Mouse (Mus musculus) midbrain, embryonic 15.5 days (tissue): ENCODE data around the gene Churc1. TPM values are rescaled to one million over a fixed set of nuclear protein-coding genes. Genes with fewer than 3 reads are reported as not detected.

ENCODE experiments used
- ATAC-seq: fragments of 200-750 bp; cut with Nextera tagmentation; replicated peaks from 2 replicates; pipeline ENCODE4 v1.8.0; 2017; ENCODE audit warnings: moderate TSS enrichment
- H3K27ac ChIP-seq: fragments of 300-500 bp; sonication (generic); 2 replicates; pipeline ENCODE4 v1.5.1; 2015; ENCODE audit warnings: mild to moderate bottlenecking, inconsistent platforms
- H3K27me3 ChIP-seq: fragments of 300-500 bp; sonication (generic); replicated peaks from 2 replicates; pipeline ENCODE4 v1.6.1; 2015; ENCODE audit warnings: inconsistent platforms
- H3K36me3 ChIP-seq: fragments of 300-500 bp; sonication (generic); replicated peaks from 2 replicates; pipeline ENCODE4 v1.6.1; 2015; ENCODE audit warnings: inconsistent platforms
- H3K4me1 ChIP-seq: fragments of 300-500 bp; sonication (generic); 2 replicates; pipeline ENCODE4 v1.6.1; 2015; ENCODE audit warnings: inconsistent platforms
- H3K4me2 ChIP-seq: fragments of 300-500 bp; sonication (generic); 2 replicates; pipeline ENCODE4 v1.6.1; 2015; ENCODE audit warnings: inconsistent platforms, mild to moderate bottlenecking, moderate library complexity
- H3K4me3 ChIP-seq: fragments of 300-500 bp; sonication (generic); 2 replicates; pipeline ENCODE4 v1.5.1; 2015; ENCODE audit warnings: mild to moderate bottlenecking, inconsistent platforms
- H3K9ac ChIP-seq: fragments of 300-500 bp; sonication (generic); 2 replicates; pipeline ENCODE4 v1.6.1; 2015; ENCODE audit warnings: mild to moderate bottlenecking, inconsistent platforms
- H3K9me3 ChIP-seq: fragments of 300-500 bp; sonication (generic); 2 replicates; pipeline ENCODE4 v1.6.1; 2016; ENCODE audit warnings: inconsistent platforms
- WGBS: fragments of 180-500 bp; shearing (Covaris S2); methylation state at CpG from one replicate; pipeline ENCODE4 v1.1.7; 2015; ENCODE audit warnings: mixed read lengths; 5-methylcytosine and 5-hydroxymethylcytosine counted together
- polyA plus RNA-seq: library from polyadenylated mRNA; unstranded; fragments of >200 nt; fragmentation: Nextera tagmentation; extraction: Ambion mirVana; gene quantifications from 2 replicates; pipeline ENCODE4 v1.2.1, GENCODE M21; 2015

Churc1 gene
- polyA plus RNA-seq, 1 experiment from 2014 or later: 127 TPM

GRCm38 (mm10) chr12:76803028-76803427, 37.7 kb downstream of the Churc1 start:
- Histone ChIP-seq H3K4me3 (no peak overlapping the region), H3K27me3 (no peaks in the 10 kb centered on the region), H3K9me3 (no peaks in the 10 kb centered on the region), H3K27ac (no peak overlapping the region), H3K9ac (no peak overlapping the region), H3K36me3 (no peaks in the 10 kb centered on the region), H3K4me1 (no peaks in the 10 kb centered on the region), H3K4me2 (no peak overlapping the region)
- 92% methylated on average over 10 of the region's 10 CpGs for WGBS
- no peak for ATAC-seq

- WGBS: 62% methylated on average over 7 of the region's 7 CpGs
- no peaks in the 10 kb centered on the region for H3K36me3 ChIP-seq
- H3K4me3 ChIP-seq: no peak overlapping the region
- H3K4me1 ChIP-seq: no peaks in the 10 kb centered on the region
- H3K9ac ChIP-seq: no peak overlapping the region
- no peak for ATAC-seq
- no peaks in the 10 kb centered on the region for H3K9me3 ChIP-seq
- no peak overlapping the region for H3K4me2 ChIP-seq
- H3K27ac ChIP-seq: no peak overlapping the region
- H3K27me3 ChIP-seq: no peaks in the 10 kb centered on the region
Measured at GRCm38 (mm10) chr12:76803700-76804252, 38.4 kb downstream of the Churc1 start.

- ATAC-seq: no peak
- H3K27me3 ChIP-seq: no peaks in the 10 kb centered on the region
- H3K27ac ChIP-seq: no peak overlapping the region
- no peak overlapping the region for H3K4me2 ChIP-seq
- H3K4me1 ChIP-seq: no peaks in the 10 kb centered on the region
- H3K9ac ChIP-seq: no peak overlapping the region
- no peaks in the 10 kb centered on the region for H3K36me3 ChIP-seq
- H3K4me3 ChIP-seq: no peak overlapping the region
- WGBS: 87% methylated on average over 10 of the region's 10 CpGs
- no peaks in the 10 kb centered on the region for H3K9me3 ChIP-seq
Measured at GRCm38 (mm10) chr12:76805056-76805811, 39.9 kb downstream of the Churc1 start.

GRCm38 (mm10) chr12:76807796-76808195, 42.5 kb downstream of the Churc1 start:
- Histone ChIP-seq H3K9me3 (no peaks in the 10 kb centered on the region), H3K27ac (no peak overlapping the region), H3K9ac (no peak overlapping the region), H3K27me3 (no peaks in the 10 kb centered on the region), H3K4me1 (no peaks in the 10 kb centered on the region), H3K36me3 (no peaks in the 10 kb centered on the region), H3K4me2 (no peak overlapping the region), H3K4me3 (no peak overlapping the region)
- no peak for ATAC-seq
- WGBS: 84% methylated on average over 10 of the region's 10 CpGs

GRCm38 (mm10) chr12:76810491-76810890, 45.2 kb downstream of the Churc1 start:
- Histone ChIP-seq H3K4me1 (no peaks in the 10 kb centered on the region), H3K27ac (no peak overlapping the region), H3K36me3 (no peaks in the 10 kb centered on the region), H3K9ac (no peak overlapping the region), H3K4me3 (no peak overlapping the region), H3K4me2 (no peak overlapping the region), H3K9me3 (no peaks in the 10 kb centered on the region), H3K27me3 (no peaks in the 10 kb centered on the region)
- no peak for ATAC-seq
- WGBS: 92% methylated on average over 5 of the region's 5 CpGs

- Histone ChIP-seq H3K27ac (no peak overlapping the region), H3K4me1 (no peaks in the 10 kb centered on the region), H3K27me3 (no peaks in the 10 kb centered on the region), H3K36me3 (no peaks in the 10 kb centered on the region), H3K9me3 (no peaks in the 10 kb centered on the region), H3K4me2 (no peak overlapping the region), H3K9ac (no peak overlapping the region), H3K4me3 (no peak overlapping the region)
- 88% methylated on average over 4 of the region's 4 CpGs for WGBS
- ATAC-seq: no peak
Measured at GRCm38 (mm10) chr12:76811006-76811405, 45.7 kb downstream of the Churc1 start.

- no peak for ATAC-seq
- peaks cover 12% of the 10 kb centered on the region for H3K4me1 ChIP-seq
- H3K4me3 ChIP-seq: no peak overlapping the region
- H3K9ac ChIP-seq: no peak overlapping the region
- 84% methylated on average over 10 of the region's 10 CpGs for WGBS
- no peak overlapping the region for H3K4me2 ChIP-seq
- H3K36me3 ChIP-seq: no peaks in the 10 kb centered on the region
- no peaks in the 10 kb centered on the region for H3K9me3 ChIP-seq
- H3K27ac ChIP-seq: no peak overlapping the region
- H3K27me3 ChIP-seq: no peaks in the 10 kb centered on the region
Measured at GRCm38 (mm10) chr12:76813543-76813942, 48.2 kb downstream of the Churc1 start.

- Histone ChIP-seq H3K4me2 (no peak overlapping the region), H3K36me3 (no peaks in the 10 kb centered on the region), H3K27me3 (no peaks in the 10 kb centered on the region), H3K27ac (no peak overlapping the region), H3K9ac (no peak overlapping the region), H3K9me3 (no peaks in the 10 kb centered on the region), H3K4me3 (no peak overlapping the region), H3K4me1 (peaks cover 16% of the 10 kb centered on the region)
- 86% methylated on average over 2 of the region's 2 CpGs for WGBS
- ATAC-seq: no peak
Measured at GRCm38 (mm10) chr12:76814120-76814519, 48.8 kb downstream of the Churc1 start.

GRCm38 (mm10) chr12:76816720-76817119, 51.4 kb downstream of the Churc1 start:
- no peaks in the 10 kb centered on the region for H3K36me3 ChIP-seq
- H3K27me3 ChIP-seq: no peaks in the 10 kb centered on the region
- no peak overlapping the region for H3K27ac ChIP-seq
- H3K4me1 ChIP-seq: peaks cover 40% of the 10 kb centered on the region
- no peak overlapping the region for H3K4me2 ChIP-seq
- ATAC-seq: no peak
- no peak overlapping the region for H3K9ac ChIP-seq
- no peaks in the 10 kb centered on the region for H3K9me3 ChIP-seq
- WGBS: 72% methylated on average over 4 of the region's 4 CpGs
- no peak overlapping the region for H3K4me3 ChIP-seq

- WGBS: 48% methylated on average over 4 of the region's 4 CpGs
- Histone ChIP-seq H3K36me3 (no peaks in the 10 kb centered on the region), H3K9me3 (no peaks in the 10 kb centered on the region), H3K27ac (no peak overlapping the region), H3K4me3 (no peak overlapping the region), H3K4me2 (no peak overlapping the region), H3K9ac (no peak overlapping the region), H3K4me1 (peaks cover 41% of the 10 kb centered on the region), H3K27me3 (no peaks in the 10 kb centered on the region)
- ATAC-seq: no peak
Measured at GRCm38 (mm10) chr12:76817176-76817575, 51.8 kb downstream of the Churc1 start.

GRCm38 (mm10) chr12:76818120-76818519, 52.8 kb downstream of the Churc1 start:
- Histone ChIP-seq H3K27ac (peak overlapping the region; percentile 23; the same call in 1 of the 2 replicates), H3K36me3 (no peaks in the 10 kb centered on the region), H3K4me2 (0 out of 2 replicates have a peak overlapping the region, but pooled peaks have one; percentile 16), H3K27me3 (no peaks in the 10 kb centered on the region), H3K9ac (no peak overlapping the region), H3K4me1 (peaks cover 41% of the 10 kb centered on the region), H3K4me3 (no peak overlapping the region), H3K9me3 (no peaks in the 10 kb centered on the region)
- no peak for ATAC-seq
- WGBS: 45% methylated on average over 4 of the region's 4 CpGs

- no peak overlapping the region for H3K9ac ChIP-seq
- H3K9me3 ChIP-seq: no peaks in the 10 kb centered on the region
- ATAC-seq: no peak
- no peak overlapping the region for H3K4me2 ChIP-seq
- H3K36me3 ChIP-seq: no peaks in the 10 kb centered on the region
- H3K27ac ChIP-seq: no peak overlapping the region
- 89% methylated on average over 9 of the region's 9 CpGs for WGBS
- peaks cover 41% of the 10 kb centered on the region for H3K4me1 ChIP-seq
- H3K4me3 ChIP-seq: no peak overlapping the region
- no peaks in the 10 kb centered on the region for H3K27me3 ChIP-seq
Measured at GRCm38 (mm10) chr12:76818908-76819307, 53.6 kb downstream of the Churc1 start.

- ATAC-seq: no peak
- Histone ChIP-seq H3K27me3 (peaks cover 6% of the 10 kb centered on the region; the same call in 1 of the 2 replicates), H3K4me1 (peaks cover 41% of the 10 kb centered on the region), H3K4me2 (no peak overlapping the region; the same call in 1 of the 2 replicates), H3K27ac (no peak overlapping the region), H3K4me3 (no peak overlapping the region), H3K9ac (no peak overlapping the region), H3K36me3 (no peaks in the 10 kb centered on the region), H3K9me3 (no peaks in the 10 kb centered on the region)
- WGBS: 55% methylated on average over 6 of the region's 6 CpGs
Measured at GRCm38 (mm10) chr12:76819816-76820215, 54.5 kb downstream of the Churc1 start.
